Mouse (Mus musculus): ENCODE data around the gene Mtus2.

Mtus2 gene

GRCm38 (mm10) chr5:147956821-147957564 lies at the start of gene Mtus2:
Gene Mtus2 (plus strand): TSS chr5:147957320.
- WGBS, result 1% methylated on average over 55 of the region's 55 CpGs

GRCm38 (mm10) chr5:147907851-147908250 lies 49.3 kb upstream of the Mtus2 start:
- 97% methylated on average over 8 of the region's 8 CpGs for WGBS

GRCm38 (mm10) chr5:147910807-147911509 lies 46.2 kb upstream of the Mtus2 start:
- WGBS, result 87% methylated on average over 12 of the region's 12 CpGs

- WGBS, result 82% methylated on average over 5 of the region's 5 CpGs
Measured at GRCm38 (mm10) chr5:147911744-147912143, 45.4 kb upstream of the Mtus2 start.

GRCm38 (mm10) chr5:147913241-147913842 lies 43.8 kb upstream of the Mtus2 start:
- WGBS, result 51% methylated on average over 14 of the region's 14 CpGs

GRCm38 (mm10) chr5:147915038-147915566 lies 42.0 kb upstream of the Mtus2 start:
- 65% methylated on average over 6 of the region's 6 CpGs for WGBS

GRCm38 (mm10) chr5:147916171-147916570 lies 40.9 kb upstream of the Mtus2 start:
- 82% methylated on average over 9 of the region's 9 CpGs for WGBS

- WGBS, result 54% methylated on average over 17 of the region's 17 CpGs
Measured at GRCm38 (mm10) chr5:147918044-147918846, 38.9 kb upstream of the Mtus2 start.

GRCm38 (mm10) chr5:147924621-147925020 lies 32.5 kb upstream of the Mtus2 start:
- 89% methylated on average over 5 of the region's 5 CpGs for WGBS

- 68% methylated on average over 15 of the region's 15 CpGs for WGBS
Measured at GRCm38 (mm10) chr5:147925935-147926604, 31.1 kb upstream of the Mtus2 start.

- 85% methylated on average over 7 of the region's 7 CpGs for WGBS
Measured at GRCm38 (mm10) chr5:147928668-147929497, 28.2 kb upstream of the Mtus2 start.

GRCm38 (mm10) chr5:147935096-147935495 lies 22.0 kb upstream of the Mtus2 start:
- 70% methylated on average over 13 of the region's 13 CpGs for WGBS

GRCm38 (mm10) chr5:147939226-147939625 lies 17.9 kb upstream of the Mtus2 start:
- 57% methylated on average over 5 of the region's 5 CpGs for WGBS

- WGBS, result 30% methylated on average over 5 of the region's 5 CpGs
Measured at GRCm38 (mm10) chr5:147945000-147945666, 12.0 kb upstream of the Mtus2 start.

GRCm38 (mm10) chr5:147949881-147950280 lies 7.2 kb upstream of the Mtus2 start:
- WGBS, result 78% methylated on average over 14 of the region's 14 CpGs

- 57% methylated on average over 2 of the region's 2 CpGs for WGBS
Measured at GRCm38 (mm10) chr5:147951751-147952150, 5.4 kb upstream of the Mtus2 start.

GRCm38 (mm10) chr5:147953181-147953580 lies 3.9 kb upstream of the Mtus2 start:
- WGBS, result 65% methylated on average over 5 of the region's 5 CpGs

GRCm38 (mm10) chr5:147955671-147956070 lies 1.4 kb upstream of the Mtus2 start:
- WGBS, result 30% methylated on average over 5 of the region's 5 CpGs

GRCm38 (mm10) chr5:147956421-147956820 lies 699 bp upstream of the Mtus2 start:
- WGBS, result 1% methylated on average over 11 of the region's 11 CpGs

All from cerebral cortex, adult 2 months (tissue).